Mouse (Mus musculus) common myeloid progenitor, adult 5-6 weeks (primary cell): Measurements from ENCODE around the gene Pex5l. TPM values are rescaled to one million over a fixed set of nuclear protein-coding genes. Genes with fewer than 3 reads are reported as not detected.

Experiments
- ATAC-seq: replicated peaks from 2 replicates; pipeline ENCODE4 v1.8.0; 2016; ENCODE audit warnings: low read depth, mild to moderate bottlenecking, moderate TSS enrichment, inconsistent platforms; ENCODE audit not compliant: poor library complexity, severe bottlenecking
- total RNA-seq: library from RNA; stranded (forward); fragments of 200-1000, 187-1606 nt; gene quantifications from 2 replicates; pipeline ENCODE4 v1.2.3, GENCODE M21; 2017

The Pex5l gene
- total RNA-seq, 1 experiment from 2014 or later, result not detected

GRCm38 (mm10) chr3:32965528-32965927 lies 177.5 kb downstream of the Pex5l start:
- ATAC-seq, result peak; percentile 88

GRCm38 (mm10) chr3:32961494-32961893 lies 181.6 kb downstream of the Pex5l start:
- ATAC-seq, result no peak

- ATAC-seq, result no peak
Observed at GRCm38 (mm10) chr3:32951382-32951781, 191.7 kb downstream of the Pex5l start.

GRCm38 (mm10) chr3:32947486-32947885 lies 195.6 kb downstream of the Pex5l start:
- no peak for ATAC-seq

- ATAC-seq, result no peak
Observed at GRCm38 (mm10) chr3:32939802-32940501, 203.1 kb downstream of the Pex5l start.

- ATAC-seq, result no peak
Observed at GRCm38 (mm10) chr3:32924168-32924567, 218.9 kb downstream of the Pex5l start.

- ATAC-seq, result no peak
Observed at GRCm38 (mm10) chr3:32910071-32910551, 232.9 kb downstream of the Pex5l start.

- no peak for ATAC-seq
Observed at GRCm38 (mm10) chr3:32908400-32908799, 234.6 kb downstream of the Pex5l start.

- ATAC-seq, result no peak
Observed at GRCm38 (mm10) chr3:32905850-32906779, 236.9 kb downstream of the Pex5l start.

GRCm38 (mm10) chr3:32904599-32904998 lies 238.4 kb downstream of the Pex5l start:
- ATAC-seq, result no peak

- ATAC-seq, result no peak
Observed at GRCm38 (mm10) chr3:32903462-32903861, 239.6 kb downstream of the Pex5l start.
